Mouse (Mus musculus): ENCODE measurements at regions not wholly inside any gene's neighbourhood (a gene's known extent, or its start where the extent isn't known, plus 50 kb on each side); places are given as distances from the start of the nearest gene placed in this dataset.
A peak's percentile ranks its signal among the peaks of the same experiment; 100 is the strongest.

- H3K27ac ChIP-seq = no peak overlapping the region
- no peak overlapping the region for H3K4me2 ChIP-seq
- peaks cover 30% of the 10 kb centered on the region for H3K4me1 ChIP-seq
- 84% methylated on average over 3 of the region's 3 CpGs for WGBS
- no peaks in the 10 kb centered on the region for H3K27me3 ChIP-seq
- H3K9me3 ChIP-seq = no peaks in the 10 kb centered on the region
- no peak overlapping the region for H3K4me3 ChIP-seq
- no peaks in the 10 kb centered on the region for H3K36me3 ChIP-seq
- ATAC-seq (ENCODE audit: borderline replicate concordance, extremely low read depth, low FRiP score, low TSS enrichment) = no peak
- no peak overlapping the region for H3K9ac ChIP-seq
These were observed 155.7 kb upstream of the Ccdc122 start for GRCm38 (mm10) chr14:76880851-76881250.

- WGBS = 21% methylated on average over 5 of the region's 5 CpGs
- peaks cover 44% of the 10 kb centered on the region for H3K4me1 ChIP-seq
- no peak overlapping the region for H3K27ac ChIP-seq
- no peak overlapping the region for H3K9ac ChIP-seq
- no peak for ATAC-seq (ENCODE audit: borderline replicate concordance, extremely low read depth, low FRiP score, low TSS enrichment)
- no peaks in the 10 kb centered on the region for H3K9me3 ChIP-seq
- no peaks in the 10 kb centered on the region for H3K36me3 ChIP-seq
- no peak overlapping the region for H3K4me3 ChIP-seq
- no peak overlapping the region for H3K4me2 ChIP-seq
- no peaks in the 10 kb centered on the region for H3K27me3 ChIP-seq
These were observed 159.3 kb upstream of the Ccdc122 start for GRCm38 (mm10) chr14:76877306-76877705.

- Histone ChIP-seq H3K9ac (no peak overlapping the region), H3K36me3 (no peaks in the 10 kb centered on the region), H3K4me1 (peaks cover 43% of the 10 kb centered on the region), H3K4me2 (peak overlapping the region; percentile 28; the same call in 1 of the 2 replicates), H3K27me3 (no peaks in the 10 kb centered on the region), H3K27ac (peak overlapping the region; percentile 84), H3K9me3 (no peaks in the 10 kb centered on the region), H3K4me3 (no peak overlapping the region)
- ATAC-seq (ENCODE audit: borderline replicate concordance, extremely low read depth, low FRiP score, low TSS enrichment) = 0 out of 2 replicates have a peak, but pooled peaks have one; percentile 3
- WGBS = 47% methylated on average over 7 of the region's 7 CpGs
These were observed 160.6 kb upstream of the Ccdc122 start for GRCm38 (mm10) chr14:76876015-76876414.

- Histone ChIP-seq H3K27me3 (no peaks in the 10 kb centered on the region), H3K4me2 (peak overlapping the region; percentile 28), H3K9me3 (no peaks in the 10 kb centered on the region), H3K9ac (no peak overlapping the region), H3K36me3 (no peaks in the 10 kb centered on the region), H3K4me1 (peaks cover 43% of the 10 kb centered on the region), H3K4me3 (no peak overlapping the region), H3K27ac (peak overlapping the region; percentile 84)
- ATAC-seq (ENCODE audit: borderline replicate concordance, extremely low read depth, low FRiP score, low TSS enrichment) = peak; percentile 76
- 24% methylated on average over 8 of the region's 8 CpGs for WGBS
These were observed 161.2 kb upstream of the Ccdc122 start for GRCm38 (mm10) chr14:76875266-76875900.

- H3K9ac ChIP-seq = no peak overlapping the region
- ATAC-seq (ENCODE audit: borderline replicate concordance, extremely low read depth, low FRiP score, low TSS enrichment) = peak; percentile 91
These were observed 161.9 kb upstream of the Ccdc122 start for GRCm38 (mm10) chr14:76874542-76875265.

GRCm38 (mm10) chr14:76873684-76874083, 162.9 kb upstream of the Ccdc122 start:
- Histone ChIP-seq H3K27me3 (no peaks in the 10 kb centered on the region), H3K9ac (no peak overlapping the region), H3K36me3 (no peaks in the 10 kb centered on the region), H3K4me1 (peaks cover 43% of the 10 kb centered on the region), H3K4me3 (no peak overlapping the region), H3K9me3 (no peaks in the 10 kb centered on the region; the same call in 1 of the 2 replicates), H3K27ac (peak overlapping the region; percentile 84), H3K4me2 (no peak overlapping the region)
- no peak for ATAC-seq (ENCODE audit: borderline replicate concordance, extremely low read depth, low FRiP score, low TSS enrichment)
- 40% methylated on average over 5 of the region's 5 CpGs for WGBS

More at GRCm38 (mm10) chr14:76874542-76875265, 161.9 kb upstream of the Ccdc122 start:
- Histone ChIP-seq H3K9me3 (no peaks in the 10 kb centered on the region), H3K4me1 (peaks cover 43% of the 10 kb centered on the region), H3K27ac (peak overlapping the region; percentile 84), H3K27me3 (no peaks in the 10 kb centered on the region), H3K4me2 (peak overlapping the region; percentile 28; the same call in 1 of the 2 replicates), H3K4me3 (no peak overlapping the region), H3K36me3 (no peaks in the 10 kb centered on the region)
- 20% methylated on average over 8 of the region's 8 CpGs for WGBS

GRCm38 (mm10) chr14:76872976-76873375, 163.6 kb upstream of the Ccdc122 start:
- Histone ChIP-seq H3K4me3 (no peak overlapping the region), H3K9me3 (no peaks in the 10 kb centered on the region; the same call in 1 of the 2 replicates), H3K27me3 (no peaks in the 10 kb centered on the region), H3K4me2 (no peak overlapping the region), H3K4me1 (peaks cover 43% of the 10 kb centered on the region), H3K36me3 (no peaks in the 10 kb centered on the region), H3K27ac (no peak overlapping the region), H3K9ac (no peak overlapping the region)
- WGBS = 92% methylated on average over 6 of the region's 6 CpGs
- ATAC-seq (ENCODE audit: borderline replicate concordance, extremely low read depth, low FRiP score, low TSS enrichment) = no peak

- Histone ChIP-seq H3K27me3 (no peaks in the 10 kb centered on the region), H3K4me1 (peaks cover 41% of the 10 kb centered on the region), H3K4me3 (no peak overlapping the region), H3K36me3 (no peaks in the 10 kb centered on the region), H3K9me3 (no peaks in the 10 kb centered on the region; the same call in 1 of the 2 replicates), H3K9ac (no peak overlapping the region), H3K4me2 (no peak overlapping the region), H3K27ac (no peak overlapping the region)
- 94% methylated on average over 7 of the region's 7 CpGs for WGBS
- no peak for ATAC-seq (ENCODE audit: borderline replicate concordance, extremely low read depth, low FRiP score, low TSS enrichment)
These were observed 164.1 kb upstream of the Ccdc122 start for GRCm38 (mm10) chr14:76872510-76872909.

- ATAC-seq (ENCODE audit: borderline replicate concordance, extremely low read depth, low FRiP score, low TSS enrichment) = no peak
- no peaks in the 10 kb centered on the region; the same call in 1 of the 2 replicates for H3K9me3 ChIP-seq
- no peaks in the 10 kb centered on the region for H3K27me3 ChIP-seq
- peaks cover 9% of the 10 kb centered on the region for H3K4me1 ChIP-seq
- no peak overlapping the region for H3K4me3 ChIP-seq
- no peak overlapping the region for H3K27ac ChIP-seq
- H3K9ac ChIP-seq = no peak overlapping the region
- 88% methylated on average over 3 of the region's 3 CpGs for WGBS
- no peak overlapping the region for H3K4me2 ChIP-seq
- no peaks in the 10 kb centered on the region for H3K36me3 ChIP-seq
These were observed 167.7 kb upstream of the Ccdc122 start for GRCm38 (mm10) chr14:76868831-76869230.

- Histone ChIP-seq H3K4me2 (no peak overlapping the region), H3K36me3 (no peaks in the 10 kb centered on the region), H3K9ac (no peak overlapping the region), H3K9me3 (no peaks in the 10 kb centered on the region; the same call in 1 of the 2 replicates), H3K27me3 (no peaks in the 10 kb centered on the region), H3K4me1 (0 out of 2 replicates have a peak, but pooled peaks cover 2% of the 10 kb centered on the region), H3K4me3 (no peak overlapping the region), H3K27ac (no peak overlapping the region)
- WGBS = 82% methylated on average over 5 of the region's 5 CpGs
- no peak for ATAC-seq (ENCODE audit: borderline replicate concordance, extremely low read depth, low FRiP score, low TSS enrichment)
These were observed 168.4 kb upstream of the Ccdc122 start for GRCm38 (mm10) chr14:76868131-76868530.

- no peaks in the 10 kb centered on the region for H3K27me3 ChIP-seq
- no peak for ATAC-seq (ENCODE audit: borderline replicate concordance, extremely low read depth, low FRiP score, low TSS enrichment)
- H3K9me3 ChIP-seq = no peaks in the 10 kb centered on the region; the same call in 1 of the 2 replicates
- H3K4me3 ChIP-seq = no peak overlapping the region
- H3K4me1 ChIP-seq = no peaks in the 10 kb centered on the region
- H3K27ac ChIP-seq = no peak overlapping the region
- no peak overlapping the region for H3K4me2 ChIP-seq
- H3K36me3 ChIP-seq = no peaks in the 10 kb centered on the region
- H3K9ac ChIP-seq = no peak overlapping the region
- 64% methylated on average over 4 of the region's 4 CpGs for WGBS
These were observed 171.9 kb upstream of the Ccdc122 start for GRCm38 (mm10) chr14:76864664-76865063.

- Histone ChIP-seq H3K36me3 (no peaks in the 10 kb centered on the region), H3K4me1 (no peaks in the 10 kb centered on the region), H3K9ac (no peak overlapping the region), H3K27ac (no peak overlapping the region), H3K4me3 (no peak overlapping the region), H3K9me3 (no peaks in the 10 kb centered on the region), H3K4me2 (no peak overlapping the region), H3K27me3 (no peaks in the 10 kb centered on the region)
- 78% methylated on average over 13 of the region's 13 CpGs for WGBS
- no peak for ATAC-seq (ENCODE audit: borderline replicate concordance, extremely low read depth, low FRiP score, low TSS enrichment)
These were observed 173.4 kb upstream of the Ccdc122 start for GRCm38 (mm10) chr14:76863035-76863706.

All from lung, embryonic 15.5 days (tissue).